Mouse (Mus musculus) liver, adult 2 months (tissue): ENCODE results near the gene Hoxb4.

Source experiments
- CTCF ChIP-seq: fragments of 200-500 bp; IDR thresholded peaks from 2 replicates; pipeline ENCODE4 v1.5.1; 2011; ENCODE audit warnings: low read depth, low read length, control low read depth
- POLR2A ChIP-seq: fragments of 200-500 bp; IDR thresholded peaks from 2 replicates; pipeline ENCODE4 v1.6.1; 2011; ENCODE audit warnings: low read length, control low read depth; ENCODE audit not compliant: insufficient read depth; ENCODE audit errors: extremely low read depth

DNA sequence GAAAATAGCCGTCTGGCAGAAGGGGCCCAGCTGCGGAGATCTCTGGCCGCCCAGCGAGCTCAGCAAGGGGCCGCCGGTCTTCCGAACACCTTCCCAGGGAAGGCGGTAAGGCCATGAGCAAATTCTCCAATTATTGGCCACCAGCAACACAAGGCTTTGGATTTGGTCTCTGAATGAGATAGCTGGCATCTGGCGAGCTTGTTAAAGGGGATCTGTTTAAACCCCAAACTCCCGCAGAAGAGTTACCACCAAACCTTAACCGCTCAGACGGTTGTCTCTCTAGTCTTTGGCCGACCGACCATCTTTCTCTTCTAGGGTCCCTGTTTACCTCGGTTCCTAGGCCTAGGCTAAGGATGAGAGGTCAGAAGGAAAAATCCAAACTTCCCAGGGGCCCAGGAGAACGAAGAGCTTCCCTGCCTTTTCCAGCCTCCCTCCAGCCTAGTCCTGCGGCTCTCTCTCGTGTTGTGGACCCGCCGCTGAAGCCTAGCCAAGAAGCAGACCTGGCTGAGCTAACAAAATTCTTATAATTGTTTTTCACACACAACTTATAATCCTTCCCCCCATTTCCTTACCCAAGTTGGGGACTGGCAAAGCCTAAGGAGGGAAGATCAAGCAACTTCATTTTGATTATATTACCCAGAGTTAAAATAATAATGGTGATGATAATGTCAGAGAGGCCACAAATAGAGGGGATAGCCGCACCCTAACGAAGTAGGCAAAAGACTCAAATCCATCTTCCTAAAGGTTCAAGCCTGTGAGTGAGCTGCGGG, 15.5 kb upstream of the Hoxb4 start:
- TF ChIP-seq CTCF, result no peak
- no peak for TF ChIP-seq POLR2A
